Mouse (Mus musculus): ENCODE results near the gene Peli2. TPM values are rescaled to one million over a fixed set of nuclear protein-coding genes. Genes with fewer than 3 reads are reported as not detected.

Gene Peli2
- polyA plus RNA-seq, 1 experiment: 125 TPM

GRCm38 (mm10) chr14:48142696-48143095 is 22.1 kb downstream of the Peli2 start:
- H3K27ac ChIP-seq (ENCODE audit: control insufficient read depth, insufficient read depth, low read depth, low read length): no peak overlapping the region
- no peaks in the 10 kb centered on the region; the same call in 1 of the 2 replicates for H3K4me1 ChIP-seq (ENCODE audit: control insufficient read depth, insufficient read depth, low read length)
- no peak for TF ChIP-seq CTCF (IDR thresholded peaks at IDR 0.05; ENCODE audit: control insufficient read depth, insufficient read depth, insufficient replicate concordance, low read depth, low read length)
- TF ChIP-seq POLR2A (IDR thresholded peaks at IDR 0.05; ENCODE audit: control insufficient read depth, low read depth, low read length): no peak
- no peaks in the 10 kb centered on the region for H3K36me3 ChIP-seq (ENCODE audit: control insufficient read depth, insufficient read depth, low read length)
- H3K27me3 ChIP-seq (ENCODE audit: control insufficient read depth, insufficient read depth, low read length): no peaks in the 10 kb centered on the region
- H3K4me3 ChIP-seq (ENCODE audit: control insufficient read depth, low read depth, low read length): no peak overlapping the region

- H3K27ac ChIP-seq (ENCODE audit: control insufficient read depth, insufficient read depth, low read depth, low read length): no peak overlapping the region
Observed at GRCm38 (mm10) chr14:48143141-48143540, 22.5 kb downstream of the Peli2 start.

DNA sequence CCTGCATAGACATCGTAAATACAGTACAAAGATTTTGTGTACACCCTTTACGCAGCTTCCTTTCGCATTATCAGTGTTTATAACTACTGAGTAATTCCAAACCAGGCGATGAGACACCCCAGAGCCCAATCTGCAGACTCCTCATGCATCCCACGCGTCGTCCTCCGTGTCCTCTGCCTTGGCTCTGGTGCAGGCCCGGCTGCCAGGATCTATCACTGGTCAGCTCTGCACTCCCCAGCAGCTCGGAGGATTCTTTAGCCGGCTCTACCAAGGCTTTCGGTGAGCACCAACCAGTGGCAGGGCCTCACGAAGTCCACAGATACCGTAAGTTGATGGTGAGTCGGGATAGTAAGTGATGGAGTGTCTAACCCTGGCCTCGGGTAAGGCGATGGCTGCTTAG is 23.7 kb downstream of the Peli2 start:
- TF ChIP-seq POLR2A (IDR thresholded peaks at IDR 0.05; ENCODE audit: control insufficient read depth, low read depth, low read length) (no peak), CTCF (IDR thresholded peaks at IDR 0.05; ENCODE audit: control insufficient read depth, insufficient read depth, insufficient replicate concordance, low read depth, low read length) (no peak)
- no peaks in the 10 kb centered on the region for H3K36me3 ChIP-seq (ENCODE audit: control insufficient read depth, insufficient read depth, low read length)
- no peak overlapping the region for H3K27ac ChIP-seq (ENCODE audit: control insufficient read depth, insufficient read depth, low read depth, low read length)
- no peaks in the 10 kb centered on the region for H3K27me3 ChIP-seq (ENCODE audit: control insufficient read depth, insufficient read depth, low read length)
- H3K4me1 ChIP-seq (ENCODE audit: control insufficient read depth, insufficient read depth, low read length): no peaks in the 10 kb centered on the region; the same call in 1 of the 2 replicates
- H3K4me3 ChIP-seq (ENCODE audit: control insufficient read depth, low read depth, low read length): no peak overlapping the region

More at GRCm38 (mm10) chr14:48143141-48143540, 22.5 kb downstream of the Peli2 start:
- Histone ChIP-seq H3K4me3 (ENCODE audit: control insufficient read depth, low read depth, low read length) (no peak overlapping the region), H3K27me3 (ENCODE audit: control insufficient read depth, insufficient read depth, low read length) (no peaks in the 10 kb centered on the region), H3K36me3 (ENCODE audit: control insufficient read depth, insufficient read depth, low read length) (no peaks in the 10 kb centered on the region), H3K4me1 (ENCODE audit: control insufficient read depth, insufficient read depth, low read length) (no peaks in the 10 kb centered on the region; the same call in 1 of the 2 replicates)
- TF ChIP-seq CTCF (IDR thresholded peaks at IDR 0.05; ENCODE audit: control insufficient read depth, insufficient read depth, insufficient replicate concordance, low read depth, low read length) (no peak), POLR2A (IDR thresholded peaks at IDR 0.05; ENCODE audit: control insufficient read depth, low read depth, low read length) (no peak)

DNA sequence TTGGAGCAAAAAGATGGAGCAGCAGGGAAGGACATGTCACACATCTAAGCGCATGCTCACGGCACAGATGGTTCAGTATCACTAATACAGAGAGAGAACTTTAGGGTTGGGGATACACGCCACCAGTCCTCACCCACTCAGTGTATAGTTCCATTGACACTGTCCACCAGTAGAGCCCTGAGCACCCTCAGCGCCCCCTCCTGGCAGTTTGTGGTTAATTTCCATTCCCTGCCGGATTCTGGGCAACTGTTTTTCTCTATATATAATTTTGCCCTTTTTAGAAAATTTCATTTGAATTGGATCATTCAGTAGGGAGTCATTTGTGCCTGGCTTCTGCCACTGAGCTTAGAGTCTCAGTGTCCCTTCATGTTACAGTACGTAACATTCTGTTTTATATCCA is 27.1 kb downstream of the Peli2 start:
- TF ChIP-seq POLR2A (IDR thresholded peaks at IDR 0.05; ENCODE audit: control insufficient read depth, low read depth, low read length) (no peak), CTCF (IDR thresholded peaks at IDR 0.05; ENCODE audit: control insufficient read depth, insufficient read depth, insufficient replicate concordance, low read depth, low read length) (peak; percentile 31; the same call in 1 of the 2 replicates)
- Histone ChIP-seq H3K36me3 (ENCODE audit: control insufficient read depth, insufficient read depth, low read length) (no peaks in the 10 kb centered on the region), H3K4me3 (ENCODE audit: control insufficient read depth, low read depth, low read length) (no peak overlapping the region), H3K4me1 (ENCODE audit: control insufficient read depth, insufficient read depth, low read length) (no peaks in the 10 kb centered on the region; the same call in 1 of the 2 replicates), H3K27ac (ENCODE audit: control insufficient read depth, insufficient read depth, low read depth, low read length) (no peak overlapping the region), H3K27me3 (ENCODE audit: control insufficient read depth, insufficient read depth, low read length) (no peaks in the 10 kb centered on the region)

DNA sequence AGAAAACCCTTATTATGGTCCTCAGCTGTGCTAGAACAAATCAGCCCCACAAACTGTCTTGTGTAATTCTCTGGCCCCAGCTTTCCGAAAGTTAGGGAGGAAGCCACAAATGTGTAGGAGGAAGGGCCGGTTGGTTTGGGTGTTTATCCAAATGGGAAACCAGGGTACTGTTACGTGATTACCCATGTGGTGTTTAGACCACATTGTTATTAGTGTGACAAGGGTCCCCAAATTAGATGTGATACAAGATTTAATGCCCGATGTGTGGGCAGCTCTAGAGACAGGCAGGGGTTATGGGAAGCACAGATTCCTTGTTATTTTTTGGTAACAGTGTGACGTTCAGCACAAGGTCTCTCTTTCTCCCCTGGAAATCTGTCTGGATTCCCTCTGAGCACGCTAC is 28.0 kb downstream of the Peli2 start:
- Histone ChIP-seq H3K36me3 (ENCODE audit: control insufficient read depth, insufficient read depth, low read length) (no peaks in the 10 kb centered on the region), H3K4me3 (ENCODE audit: control insufficient read depth, low read depth, low read length) (no peak overlapping the region), H3K4me1 (ENCODE audit: control insufficient read depth, insufficient read depth, low read length) (no peaks in the 10 kb centered on the region; the same call in 1 of the 2 replicates), H3K27ac (ENCODE audit: control insufficient read depth, insufficient read depth, low read depth, low read length) (no peak overlapping the region), H3K27me3 (ENCODE audit: control insufficient read depth, insufficient read depth, low read length) (no peaks in the 10 kb centered on the region)
- TF ChIP-seq POLR2A (IDR thresholded peaks at IDR 0.05; ENCODE audit: control insufficient read depth, low read depth, low read length) (no peak), CTCF (IDR thresholded peaks at IDR 0.05; ENCODE audit: control insufficient read depth, insufficient read depth, insufficient replicate concordance, low read depth, low read length) (no peak)

DNA sequence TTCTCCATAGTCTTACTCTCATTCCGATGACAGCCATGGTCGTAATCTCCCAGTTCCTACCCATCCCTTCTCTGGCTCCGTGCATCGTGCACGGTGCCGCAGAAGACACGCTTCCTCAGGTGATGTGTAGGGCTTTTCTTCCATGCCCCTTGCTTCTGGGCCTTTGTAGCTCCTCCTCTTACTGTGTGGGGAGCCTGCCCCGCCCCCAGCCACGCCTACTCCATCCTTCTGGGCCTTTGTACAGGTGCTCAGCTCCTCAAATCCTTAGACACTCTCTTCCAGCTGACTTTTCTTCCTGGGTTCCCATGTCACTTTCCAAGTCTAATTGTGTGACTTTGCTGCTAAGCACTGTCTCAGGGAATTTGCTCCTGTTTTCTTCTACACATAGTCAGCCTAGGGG is 28.7 kb downstream of the Peli2 start:
- no peaks in the 10 kb centered on the region; the same call in 1 of the 2 replicates for H3K4me1 ChIP-seq (ENCODE audit: control insufficient read depth, insufficient read depth, low read length)
- H3K27me3 ChIP-seq (ENCODE audit: control insufficient read depth, insufficient read depth, low read length): no peaks in the 10 kb centered on the region
- H3K36me3 ChIP-seq (ENCODE audit: control insufficient read depth, insufficient read depth, low read length): no peaks in the 10 kb centered on the region
- H3K27ac ChIP-seq (ENCODE audit: control insufficient read depth, insufficient read depth, low read depth, low read length): no peak overlapping the region
- no peak for TF ChIP-seq POLR2A (IDR thresholded peaks at IDR 0.05; ENCODE audit: control insufficient read depth, low read depth, low read length)
- no peak for TF ChIP-seq CTCF (IDR thresholded peaks at IDR 0.05; ENCODE audit: control insufficient read depth, insufficient read depth, insufficient replicate concordance, low read depth, low read length)
- no peak overlapping the region for H3K4me3 ChIP-seq (ENCODE audit: control insufficient read depth, low read depth, low read length)

DNA sequence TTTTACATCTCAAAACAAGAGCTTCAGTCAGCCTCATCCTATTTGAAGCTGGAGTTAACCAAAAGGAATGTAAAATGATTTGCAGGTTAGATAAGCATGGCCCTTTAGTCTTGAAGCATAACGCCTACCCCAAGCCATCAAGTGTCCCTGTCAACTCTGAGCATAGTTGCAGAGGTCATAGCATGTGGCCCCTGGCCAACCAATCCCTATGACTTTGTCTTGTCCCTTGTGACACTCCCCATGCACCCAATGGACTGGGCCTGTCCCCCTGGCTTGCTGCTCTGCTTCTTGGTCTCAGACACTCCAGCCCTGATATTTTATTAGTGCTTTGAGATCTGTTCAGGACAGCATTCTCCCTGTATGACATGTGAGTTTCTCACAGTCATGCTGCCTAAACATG is 30.3 kb downstream of the Peli2 start:
- H3K27me3 ChIP-seq (ENCODE audit: control insufficient read depth, insufficient read depth, low read length): no peaks in the 10 kb centered on the region
- no peak overlapping the region for H3K27ac ChIP-seq (ENCODE audit: control insufficient read depth, insufficient read depth, low read depth, low read length)
- no peaks in the 10 kb centered on the region for H3K4me1 ChIP-seq (ENCODE audit: control insufficient read depth, insufficient read depth, low read length)
- no peaks in the 10 kb centered on the region for H3K36me3 ChIP-seq (ENCODE audit: control insufficient read depth, insufficient read depth, low read length)
- no peak overlapping the region for H3K4me3 ChIP-seq (ENCODE audit: control insufficient read depth, low read depth, low read length)
- TF ChIP-seq POLR2A (IDR thresholded peaks at IDR 0.05; ENCODE audit: control insufficient read depth, low read depth, low read length): no peak
- TF ChIP-seq CTCF (IDR thresholded peaks at IDR 0.05; ENCODE audit: control insufficient read depth, insufficient read depth, insufficient replicate concordance, low read depth, low read length): no peak

- Histone ChIP-seq H3K4me3 (ENCODE audit: control insufficient read depth, low read depth, low read length) (no peak overlapping the region), H3K27ac (ENCODE audit: control insufficient read depth, insufficient read depth, low read depth, low read length) (no peak overlapping the region), H3K27me3 (ENCODE audit: control insufficient read depth, insufficient read depth, low read length) (no peaks in the 10 kb centered on the region), H3K36me3 (ENCODE audit: control insufficient read depth, insufficient read depth, low read length) (no peaks in the 10 kb centered on the region), H3K4me1 (ENCODE audit: control insufficient read depth, insufficient read depth, low read length) (no peaks in the 10 kb centered on the region)
- TF ChIP-seq CTCF (IDR thresholded peaks at IDR 0.05; ENCODE audit: control insufficient read depth, insufficient read depth, insufficient replicate concordance, low read depth, low read length): no peak
- no peak for TF ChIP-seq POLR2A (IDR thresholded peaks at IDR 0.05; ENCODE audit: control insufficient read depth, low read depth, low read length)
Observed at GRCm38 (mm10) chr14:48151554-48151953, 30.9 kb downstream of the Peli2 start.

Measured in testis, adult 2 months (tissue).